Mouse (Mus musculus): ENCODE results near the gene Slc17a4. TPM values are rescaled to one million over a fixed set of nuclear protein-coding genes. Genes with fewer than 3 reads are reported as not detected.

Gene Slc17a4
- polyA plus RNA-seq, 1 experiment, result not detected

DNA sequence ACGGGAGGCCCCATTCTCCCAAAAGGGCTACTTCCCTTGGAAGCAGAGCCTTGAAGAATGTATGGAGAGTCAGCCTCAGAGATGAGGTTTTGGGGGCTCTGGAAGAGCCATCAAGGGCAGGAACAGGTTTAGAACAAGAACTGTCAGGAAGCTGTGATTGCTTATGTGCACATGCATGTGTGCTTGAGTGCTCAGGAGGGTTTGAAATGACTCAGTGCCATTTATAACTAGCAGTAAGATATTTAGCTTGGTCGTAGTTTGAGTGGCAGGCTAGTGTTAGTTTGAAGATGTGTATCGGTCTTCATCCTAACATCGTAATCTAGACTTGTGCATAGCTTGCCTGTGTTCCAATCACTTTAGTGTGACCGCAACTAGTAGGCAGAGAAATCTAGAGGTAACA, 7.9 kb downstream of the Slc17a4 start:
- TF ChIP-seq CTCF (IDR thresholded peaks at IDR 0.05; ENCODE audit: borderline replicate concordance, insufficient read depth, low read length) (no peak), POLR2A (IDR thresholded peaks at IDR 0.05; ENCODE audit: low read depth, low read length) (no peak)
- Histone ChIP-seq H3K4me3 (ENCODE audit: insufficient read depth, low read length) (no peak overlapping the region), H3K27ac (ENCODE audit: insufficient read depth, low read length) (no peak overlapping the region), H3K4me1 (ENCODE audit: control insufficient read depth, insufficient read depth, low read length) (no peaks in the 10 kb centered on the region)

GRCm38 (mm10) chr13:23898242-23898641, 16.6 kb downstream of the Slc17a4 start:
- Histone ChIP-seq H3K27ac (ENCODE audit: insufficient read depth, low read length) (no peak overlapping the region), H3K4me1 (ENCODE audit: control insufficient read depth, insufficient read depth, low read length) (no peaks in the 10 kb centered on the region), H3K4me3 (ENCODE audit: insufficient read depth, low read length) (no peak overlapping the region)
- TF ChIP-seq CTCF (IDR thresholded peaks at IDR 0.05; ENCODE audit: borderline replicate concordance, insufficient read depth, low read length), result no peak
- TF ChIP-seq POLR2A (IDR thresholded peaks at IDR 0.05; ENCODE audit: low read depth, low read length), result no peak

GRCm38 (mm10) chr13:23893269-23893593, 21.6 kb downstream of the Slc17a4 start:
- H3K4me3 ChIP-seq (ENCODE audit: insufficient read depth, low read length), result no peak overlapping the region
- no peak overlapping the region for H3K27ac ChIP-seq (ENCODE audit: insufficient read depth, low read length)
- TF ChIP-seq CTCF (IDR thresholded peaks at IDR 0.05; ENCODE audit: borderline replicate concordance, insufficient read depth, low read length) (no peak), POLR2A (IDR thresholded peaks at IDR 0.05; ENCODE audit: low read depth, low read length) (no peak)
- H3K4me1 ChIP-seq (ENCODE audit: control insufficient read depth, insufficient read depth, low read length), result no peaks in the 10 kb centered on the region

- Histone ChIP-seq H3K4me1 (ENCODE audit: control insufficient read depth, insufficient read depth, low read length) (no peaks in the 10 kb centered on the region), H3K27ac (ENCODE audit: insufficient read depth, low read length) (no peak overlapping the region), H3K4me3 (ENCODE audit: insufficient read depth, low read length) (no peak overlapping the region)
- TF ChIP-seq POLR2A (IDR thresholded peaks at IDR 0.05; ENCODE audit: low read depth, low read length), result no peak
- no peak for TF ChIP-seq CTCF (IDR thresholded peaks at IDR 0.05; ENCODE audit: borderline replicate concordance, insufficient read depth, low read length)
These were observed 22.1 kb downstream of the Slc17a4 start for GRCm38 (mm10) chr13:23892592-23893268.

DNA sequence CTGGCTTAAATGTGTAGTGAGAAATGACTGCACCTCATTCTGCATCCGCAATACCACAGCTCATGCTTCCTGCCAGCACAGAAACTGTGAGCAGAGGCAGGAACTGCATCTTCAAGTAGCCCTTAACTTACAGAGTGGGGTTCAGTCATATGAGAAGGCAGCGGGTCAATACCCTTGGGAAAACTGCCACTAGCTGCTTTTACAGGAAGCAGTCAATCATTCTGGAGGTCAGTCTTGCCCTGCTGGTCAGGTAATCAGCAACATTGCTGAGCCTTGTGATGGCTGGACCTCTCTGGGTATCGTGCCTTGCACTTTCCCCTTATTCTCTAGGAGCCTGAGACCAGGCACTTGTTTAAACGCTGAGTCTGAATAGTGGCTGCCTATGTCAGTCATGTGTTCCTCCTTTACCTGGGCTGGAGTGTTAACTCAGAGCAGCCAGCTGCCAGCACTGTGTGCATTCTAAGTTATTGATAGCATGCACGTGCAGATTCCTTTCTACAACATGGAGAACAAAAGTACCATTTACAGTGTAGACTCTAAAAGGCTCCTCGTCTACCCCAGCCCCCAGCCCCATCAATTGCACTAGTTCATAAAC, 25.7 kb downstream of the Slc17a4 start:
- TF ChIP-seq POLR2A (IDR thresholded peaks at IDR 0.05; ENCODE audit: low read depth, low read length), result no peak
- TF ChIP-seq CTCF (IDR thresholded peaks at IDR 0.05; ENCODE audit: borderline replicate concordance, insufficient read depth, low read length), result no peak
- Histone ChIP-seq H3K27ac (ENCODE audit: insufficient read depth, low read length) (no peak overlapping the region), H3K4me3 (ENCODE audit: insufficient read depth, low read length) (no peak overlapping the region), H3K4me1 (ENCODE audit: control insufficient read depth, insufficient read depth, low read length) (no peaks in the 10 kb centered on the region)

DNA sequence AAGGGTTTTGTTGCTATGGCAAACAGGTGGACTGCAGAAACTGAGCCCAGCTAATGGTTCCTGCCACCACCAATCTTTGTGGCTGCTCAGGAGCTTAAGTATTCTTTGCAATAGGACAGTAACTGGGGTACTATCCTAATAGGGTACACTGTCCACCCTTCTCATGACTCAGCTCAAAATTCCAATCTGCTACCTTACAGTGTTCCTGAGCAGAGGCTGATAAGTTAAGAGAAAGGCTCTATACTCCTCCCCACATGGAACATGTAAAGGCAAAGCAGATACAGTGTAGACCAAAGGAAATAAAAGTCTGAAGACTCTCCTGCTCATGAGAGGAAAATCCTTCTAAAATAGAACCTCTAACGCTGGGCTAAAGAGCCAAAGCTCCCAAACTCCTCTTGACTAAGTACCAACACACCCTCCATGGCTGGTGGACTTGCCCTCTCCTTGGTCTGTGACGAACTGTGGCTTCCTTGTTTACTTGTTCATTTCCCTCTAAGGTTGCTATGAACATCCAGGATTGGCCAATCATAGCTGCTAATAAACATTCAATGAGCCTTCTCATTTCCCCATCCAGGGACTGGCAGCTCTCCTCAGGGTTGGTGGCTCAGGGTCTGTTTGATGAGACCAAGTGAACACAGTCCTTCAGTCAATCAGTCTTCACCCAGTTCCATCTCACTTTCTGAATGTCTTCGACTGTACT, 27.6 kb downstream of the Slc17a4 start:
- TF ChIP-seq POLR2A (IDR thresholded peaks at IDR 0.05; ENCODE audit: low read depth, low read length), result no peak
- no peak for TF ChIP-seq CTCF (IDR thresholded peaks at IDR 0.05; ENCODE audit: borderline replicate concordance, insufficient read depth, low read length)

GRCm38 (mm10) chr13:23885540-23885939, 29.3 kb downstream of the Slc17a4 start:
- Histone ChIP-seq H3K4me3 (ENCODE audit: insufficient read depth, low read length) (no peak overlapping the region), H3K4me1 (ENCODE audit: control insufficient read depth, insufficient read depth, low read length) (no peaks in the 10 kb centered on the region), H3K27ac (ENCODE audit: insufficient read depth, low read length) (no peak overlapping the region)
- TF ChIP-seq CTCF (IDR thresholded peaks at IDR 0.05; ENCODE audit: borderline replicate concordance, insufficient read depth, low read length), result peak; percentile 19; the same call in 1 of the 2 replicates
- TF ChIP-seq POLR2A (IDR thresholded peaks at IDR 0.05; ENCODE audit: low read depth, low read length), result no peak

More for the DNA sequence above, 27.6 kb downstream of the Slc17a4 start:
- H3K4me3 ChIP-seq (ENCODE audit: insufficient read depth, low read length), result no peak overlapping the region
- H3K27ac ChIP-seq (ENCODE audit: insufficient read depth, low read length), result no peak overlapping the region
- no peaks in the 10 kb centered on the region for H3K4me1 ChIP-seq (ENCODE audit: control insufficient read depth, insufficient read depth, low read length)

DNA sequence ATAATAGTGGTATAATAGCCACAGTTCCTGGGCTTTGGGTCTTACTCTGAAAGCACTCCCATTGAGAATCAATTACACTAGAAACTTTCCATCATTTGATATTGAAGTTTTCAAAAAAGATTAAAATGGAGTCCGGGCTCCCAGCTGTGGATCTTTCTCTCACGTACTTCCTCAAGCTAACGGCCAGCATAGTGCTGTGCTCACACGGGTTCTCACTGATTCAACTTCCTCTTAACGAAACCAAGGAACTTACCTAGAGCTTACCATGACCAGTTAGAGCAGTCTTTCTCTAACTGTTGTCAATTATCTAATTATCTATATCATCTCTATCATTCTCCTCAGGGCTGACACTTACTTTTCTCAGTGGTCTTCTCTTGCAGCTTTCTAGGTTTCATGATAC, 35.2 kb downstream of the Slc17a4 start:
- Histone ChIP-seq H3K4me1 (ENCODE audit: control insufficient read depth, insufficient read depth, low read length) (no peaks in the 10 kb centered on the region), H3K27ac (ENCODE audit: insufficient read depth, low read length) (no peak overlapping the region), H3K4me3 (ENCODE audit: insufficient read depth, low read length) (no peak overlapping the region)
- TF ChIP-seq CTCF (IDR thresholded peaks at IDR 0.05; ENCODE audit: borderline replicate concordance, insufficient read depth, low read length) (no peak), POLR2A (IDR thresholded peaks at IDR 0.05; ENCODE audit: low read depth, low read length) (no peak)

- TF ChIP-seq CTCF (IDR thresholded peaks at IDR 0.05; ENCODE audit: borderline replicate concordance, insufficient read depth, low read length) (no peak), POLR2A (IDR thresholded peaks at IDR 0.05; ENCODE audit: low read depth, low read length) (no peak)
- no peaks in the 10 kb centered on the region for H3K4me1 ChIP-seq (ENCODE audit: control insufficient read depth, insufficient read depth, low read length)
- no peak overlapping the region for H3K4me3 ChIP-seq (ENCODE audit: insufficient read depth, low read length)
- no peak overlapping the region for H3K27ac ChIP-seq (ENCODE audit: insufficient read depth, low read length)
These were observed 35.7 kb downstream of the Slc17a4 start for GRCm38 (mm10) chr13:23879106-23879505.

- Histone ChIP-seq H3K4me3 (ENCODE audit: insufficient read depth, low read length) (no peak overlapping the region), H3K4me1 (ENCODE audit: control insufficient read depth, insufficient read depth, low read length) (no peaks in the 10 kb centered on the region), H3K27ac (ENCODE audit: insufficient read depth, low read length) (no peak overlapping the region)
- TF ChIP-seq CTCF (IDR thresholded peaks at IDR 0.05; ENCODE audit: borderline replicate concordance, insufficient read depth, low read length), result no peak
- TF ChIP-seq POLR2A (IDR thresholded peaks at IDR 0.05; ENCODE audit: low read depth, low read length), result no peak
These were observed 41.7 kb downstream of the Slc17a4 start for GRCm38 (mm10) chr13:23873141-23873540.
